Mouse (Mus musculus): ENCODE data around the gene Mafg.

Gene Mafg

DNA sequence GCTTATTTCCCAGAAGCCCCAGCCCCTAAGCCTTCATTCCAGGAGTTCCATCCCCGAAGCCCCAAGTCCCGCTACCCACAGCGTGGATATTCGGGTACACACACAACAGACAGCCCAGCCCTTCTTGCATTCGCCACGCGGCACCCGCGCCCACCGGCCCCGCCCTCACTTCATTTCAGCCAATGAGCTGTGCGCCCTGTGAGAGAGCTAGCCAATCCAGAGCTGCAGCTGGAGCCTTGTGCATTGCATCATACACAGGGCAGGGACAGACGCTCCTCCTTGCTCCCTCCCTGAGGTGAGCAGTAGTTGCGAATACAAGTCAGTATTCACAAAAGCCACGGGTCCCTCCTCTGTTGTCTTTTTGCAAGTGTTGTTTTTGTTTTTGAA, 10.2 kb upstream of the Mafg start, which contains the start of gene Pycr1:
Gene Pycr1, minus strand, starts transcription at position 169 of the 387 bp plus-strand sequence.
- DNase-seq = peak; percentile 94

DNA sequence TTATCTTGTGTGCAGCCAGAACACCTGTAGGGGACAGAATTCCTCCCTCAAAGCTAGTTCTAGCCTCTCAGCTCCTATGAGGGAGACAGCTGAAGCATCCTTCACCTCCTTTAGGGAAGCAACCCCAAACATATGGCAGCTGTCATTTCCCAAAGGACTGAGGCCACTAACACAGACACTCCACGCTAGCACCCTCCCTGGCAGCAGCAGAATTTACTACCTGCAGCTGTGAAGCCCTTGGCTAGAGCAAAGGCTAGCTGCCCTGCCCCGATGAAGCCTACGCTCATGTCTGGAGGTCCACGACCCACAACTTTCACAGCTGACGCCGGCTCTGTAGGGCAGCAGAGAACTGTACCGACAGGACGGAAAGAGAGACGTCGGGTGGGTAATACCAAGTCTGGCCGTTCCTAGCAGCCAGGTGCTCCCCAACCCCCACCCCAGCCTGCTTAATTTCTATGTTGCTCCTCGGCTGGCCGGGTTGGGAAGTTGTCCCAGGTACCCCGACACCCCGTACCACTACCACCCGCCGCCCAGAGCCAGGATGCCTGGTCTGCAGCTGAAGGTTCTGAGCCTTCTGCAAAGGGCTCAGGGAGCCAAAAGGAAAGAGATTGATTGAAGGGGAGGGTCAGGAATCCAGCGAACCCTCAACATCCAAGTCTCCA, 9.7 kb upstream of the Mafg start:
- no peak for DNase-seq

DNA sequence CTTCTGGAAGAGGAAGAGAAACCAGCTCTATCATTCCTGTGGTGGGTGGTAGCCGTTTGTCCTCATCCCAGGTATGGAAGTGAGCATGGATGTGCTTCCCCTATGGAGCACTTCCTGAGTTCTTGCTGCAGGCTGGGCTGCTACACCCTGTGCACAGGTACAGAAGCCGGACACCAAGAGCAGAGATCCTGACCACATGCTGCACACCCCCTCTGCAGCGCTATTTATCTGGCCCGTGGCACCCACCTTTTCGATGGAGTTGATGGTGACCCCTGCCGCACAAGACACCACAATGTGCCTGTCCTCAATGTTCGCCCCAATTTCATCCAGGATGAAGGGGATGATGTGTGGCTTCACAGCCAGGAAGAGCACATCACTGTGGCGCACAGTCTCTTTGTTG, 8.5 kb upstream of the Mafg start:
- DNase-seq = no peak

DNA sequence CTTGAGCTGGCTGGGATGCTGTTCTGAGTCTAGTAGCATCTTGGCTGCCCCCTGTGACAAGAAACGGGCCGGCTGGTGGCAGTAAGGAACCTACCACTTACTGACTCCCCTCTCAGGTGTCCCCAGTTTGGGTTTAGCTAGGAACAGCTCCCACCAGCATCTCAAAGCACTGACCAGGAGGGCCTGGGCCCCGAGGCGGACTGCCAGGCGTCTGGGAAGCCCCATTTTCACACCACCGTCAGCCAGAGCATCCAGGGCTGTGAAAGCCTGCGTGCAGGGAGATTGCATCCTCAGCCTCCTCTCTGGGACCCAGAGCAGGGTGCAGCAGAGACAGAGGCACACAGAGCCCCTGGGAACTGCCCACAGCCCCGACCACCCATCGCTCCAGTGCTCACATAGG, 7.9 kb upstream of the Mafg start:
- DNase-seq = no peak

DNA sequence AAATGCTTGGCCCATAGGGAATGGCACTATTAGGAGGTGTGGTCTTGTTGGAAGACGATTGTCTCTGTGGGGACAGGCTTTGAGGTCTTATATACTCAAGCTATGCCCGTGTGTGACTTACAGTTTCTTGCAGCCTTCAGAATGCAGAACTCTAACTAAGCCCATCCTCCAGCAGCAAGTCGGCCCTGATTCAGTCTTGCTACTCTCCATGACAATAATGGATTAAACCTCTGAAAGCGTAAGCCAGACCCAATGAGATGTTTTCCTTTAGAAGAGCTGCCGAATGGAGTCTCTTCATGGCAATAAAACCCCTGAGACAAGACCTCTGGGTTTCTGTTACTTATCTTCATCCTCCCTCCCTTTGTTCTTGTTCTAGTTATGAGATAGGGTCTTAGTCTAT, 1.4 kb upstream of the Mafg start:
- no peak for DNase-seq

DNA sequence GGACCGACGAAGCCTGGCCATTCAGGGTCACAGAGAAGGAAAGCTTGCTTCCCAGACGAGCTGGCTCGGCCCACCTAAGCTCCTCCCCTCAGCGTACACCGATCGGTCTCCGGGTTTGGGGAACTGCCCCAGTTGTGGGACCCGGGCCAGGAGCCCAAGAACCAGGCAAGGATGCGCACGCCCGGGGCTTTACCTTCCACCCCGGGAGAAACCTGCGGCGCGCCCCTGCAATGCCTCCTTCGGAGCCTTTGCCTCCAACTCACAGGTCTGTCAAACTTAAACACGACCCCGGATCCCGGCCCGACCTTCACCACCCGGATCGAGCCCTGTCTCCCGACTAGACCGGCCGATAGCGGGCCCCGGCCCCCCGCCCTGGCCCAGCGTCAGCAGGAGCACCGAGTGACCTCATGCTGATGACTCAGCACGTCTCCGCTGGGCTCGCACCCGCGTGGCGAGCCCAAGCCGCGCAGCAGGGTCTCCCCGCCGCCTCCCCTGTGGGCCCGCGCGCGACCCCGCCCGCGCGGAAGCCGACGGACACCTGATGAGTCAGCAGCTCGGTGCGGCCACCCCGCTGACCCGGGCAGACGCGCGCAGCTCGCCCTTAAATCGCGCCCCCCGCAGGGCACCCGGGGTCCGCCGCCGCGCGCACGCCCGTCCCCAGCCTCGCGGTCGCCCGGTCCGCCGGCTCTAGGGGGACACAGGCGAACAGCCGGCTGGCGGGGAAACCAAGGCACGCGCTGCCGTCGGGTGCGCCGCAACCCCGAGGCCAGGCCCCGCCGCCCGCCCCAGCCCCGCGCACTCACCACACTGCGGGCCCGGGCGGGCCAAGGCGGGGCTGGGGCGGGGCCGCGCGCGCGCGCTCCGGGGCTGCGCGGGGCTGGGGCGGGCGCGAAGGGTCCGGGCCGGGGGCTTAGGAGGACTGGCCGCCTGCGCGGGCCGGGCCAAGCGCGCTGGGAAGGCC, 561 bp downstream of the Mafg start:
- peak; percentile 72 for DNase-seq

DNA sequence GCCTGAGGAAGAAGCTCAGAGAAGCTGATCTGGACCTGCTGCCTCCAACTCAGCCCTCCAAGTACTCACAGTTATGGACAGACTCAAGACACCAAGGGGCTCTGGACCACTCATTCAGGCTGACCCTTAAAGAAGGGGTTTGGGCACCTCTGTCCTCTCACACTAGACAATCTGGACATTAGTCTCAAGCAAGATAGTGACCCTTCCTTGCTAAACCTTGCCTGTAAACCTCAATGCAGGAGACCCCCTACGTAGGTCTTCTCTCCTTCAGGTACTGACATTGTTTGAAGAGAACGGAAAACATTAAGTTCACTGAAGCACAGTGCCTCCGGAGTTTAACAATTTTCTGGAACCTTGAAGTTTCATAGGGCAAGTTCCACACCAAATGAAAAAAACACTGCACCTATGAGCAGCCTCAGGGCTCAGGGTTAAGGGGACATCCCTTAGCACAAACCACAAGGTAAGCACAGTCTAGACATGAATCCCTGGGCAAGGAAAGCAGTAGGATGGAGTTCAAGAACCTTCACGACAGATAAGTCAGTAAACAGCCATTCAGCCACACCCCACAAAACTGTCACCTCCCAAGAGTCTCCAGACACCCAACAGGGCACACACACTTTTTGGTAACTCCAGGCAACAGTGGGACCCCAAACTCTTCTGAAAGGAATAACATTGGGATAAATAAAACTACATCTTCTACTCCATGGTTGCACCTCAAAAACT, 1.5 kb downstream of the Mafg start:
- DNase-seq = no peak

DNA sequence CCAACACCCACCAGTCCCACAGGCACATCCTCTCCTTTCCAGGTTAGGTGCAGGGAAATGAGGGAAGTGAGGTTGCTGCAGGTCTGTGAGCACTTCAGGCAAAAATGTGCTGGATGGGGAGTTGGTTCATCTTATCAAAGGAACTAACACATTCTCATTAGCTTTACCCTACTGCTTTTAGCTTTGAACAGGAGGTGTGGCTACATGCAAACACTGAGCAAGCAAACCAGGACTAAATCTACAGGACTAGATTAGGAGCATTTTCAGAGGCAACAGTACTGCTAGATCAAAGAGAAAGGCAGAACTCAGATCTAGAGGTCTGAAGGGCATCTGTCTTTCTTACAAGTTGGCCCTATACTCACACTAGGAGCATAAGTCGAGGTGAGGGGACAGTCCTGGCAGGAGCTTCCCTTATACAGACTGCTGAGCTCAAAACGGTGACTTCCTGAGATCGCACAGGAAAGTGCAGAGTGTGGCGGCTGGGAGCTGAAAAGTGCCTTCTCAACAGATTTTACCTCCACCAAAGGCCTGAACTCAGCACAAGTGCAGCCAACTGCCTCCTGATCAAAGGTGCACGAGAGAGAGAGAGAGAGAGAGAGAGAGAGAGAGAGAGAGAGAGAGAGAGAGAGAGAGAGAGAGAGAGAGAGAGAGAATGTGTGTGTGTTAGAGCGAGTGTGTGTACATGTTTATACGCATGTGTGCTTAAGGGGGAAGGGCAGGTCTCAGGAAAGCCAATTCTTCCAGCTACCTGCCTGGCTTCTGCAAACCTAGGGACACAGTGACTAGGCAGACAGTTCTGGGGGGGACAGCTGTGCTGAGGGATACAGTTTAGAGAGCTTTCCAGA, 2.3 kb downstream of the Mafg start:
- DNase-seq = no peak

DNA sequence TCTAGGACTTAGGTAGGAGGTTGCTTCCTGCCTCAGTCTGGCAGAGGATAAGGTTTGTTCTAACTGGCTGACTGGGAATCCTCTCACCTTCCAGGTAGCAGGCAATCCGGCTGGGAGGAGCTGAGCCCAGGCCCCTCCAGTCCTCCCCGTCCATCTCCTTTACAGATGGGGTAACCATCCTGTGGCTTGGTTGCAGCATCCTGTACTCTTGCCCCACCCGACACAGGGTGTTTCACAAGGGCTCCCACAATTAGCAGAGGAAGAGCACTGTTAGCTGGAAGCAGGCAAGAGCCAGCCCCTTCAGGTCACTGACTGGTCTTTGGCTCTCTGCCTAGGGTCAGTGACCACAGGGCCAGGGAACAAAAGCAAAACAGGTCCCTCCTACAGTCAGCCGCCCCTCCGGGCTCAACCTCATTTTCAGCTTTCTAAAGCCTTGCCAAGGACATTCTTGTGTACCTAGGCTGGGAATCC, 3.0 kb downstream of the Mafg start:
- peak; percentile 49 for DNase-seq

DNA sequence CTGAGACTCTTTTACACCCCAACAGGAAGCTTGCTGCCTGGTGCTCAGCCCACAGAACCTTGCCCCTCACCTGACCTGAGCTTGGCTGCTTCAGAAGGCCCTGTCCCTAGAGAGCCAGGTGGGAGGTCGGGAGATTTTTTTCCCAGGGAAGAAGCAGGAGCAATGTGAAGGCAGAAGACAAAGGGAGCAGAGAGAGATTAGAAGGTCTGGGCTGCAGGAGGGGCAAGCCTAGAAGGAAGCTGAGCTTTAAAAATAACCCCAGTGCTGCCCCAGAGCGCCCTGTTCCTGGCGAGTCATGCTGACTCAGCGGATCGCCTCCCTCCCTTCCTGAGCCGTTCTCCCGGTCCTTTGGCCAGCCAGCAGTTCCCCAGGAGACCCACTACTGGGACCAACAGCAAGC, 3.5 kb downstream of the Mafg start:
- DNase-seq = peak; percentile 39

DNA sequence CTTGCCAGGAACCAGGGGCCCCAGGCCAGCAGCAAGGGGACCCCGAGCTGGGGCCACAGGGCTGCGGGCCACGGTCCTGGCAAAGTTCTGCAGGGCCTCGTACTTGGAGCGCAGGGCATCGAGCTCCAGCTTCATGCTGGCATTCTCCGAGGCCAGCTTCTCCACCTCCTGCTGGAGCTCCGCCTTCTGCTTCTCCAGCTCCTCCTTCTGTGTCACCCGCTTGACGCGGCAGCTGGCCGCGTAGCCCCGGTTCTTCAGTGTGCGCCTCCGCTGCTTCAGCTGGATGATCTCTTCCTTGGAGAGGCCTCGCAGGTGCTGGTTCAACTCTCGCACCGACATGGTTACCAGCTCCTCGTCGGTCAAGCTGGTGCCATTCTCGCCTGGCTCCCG, 4.1 kb downstream of the Mafg start:
- DNase-seq = peak; percentile 45

DNA sequence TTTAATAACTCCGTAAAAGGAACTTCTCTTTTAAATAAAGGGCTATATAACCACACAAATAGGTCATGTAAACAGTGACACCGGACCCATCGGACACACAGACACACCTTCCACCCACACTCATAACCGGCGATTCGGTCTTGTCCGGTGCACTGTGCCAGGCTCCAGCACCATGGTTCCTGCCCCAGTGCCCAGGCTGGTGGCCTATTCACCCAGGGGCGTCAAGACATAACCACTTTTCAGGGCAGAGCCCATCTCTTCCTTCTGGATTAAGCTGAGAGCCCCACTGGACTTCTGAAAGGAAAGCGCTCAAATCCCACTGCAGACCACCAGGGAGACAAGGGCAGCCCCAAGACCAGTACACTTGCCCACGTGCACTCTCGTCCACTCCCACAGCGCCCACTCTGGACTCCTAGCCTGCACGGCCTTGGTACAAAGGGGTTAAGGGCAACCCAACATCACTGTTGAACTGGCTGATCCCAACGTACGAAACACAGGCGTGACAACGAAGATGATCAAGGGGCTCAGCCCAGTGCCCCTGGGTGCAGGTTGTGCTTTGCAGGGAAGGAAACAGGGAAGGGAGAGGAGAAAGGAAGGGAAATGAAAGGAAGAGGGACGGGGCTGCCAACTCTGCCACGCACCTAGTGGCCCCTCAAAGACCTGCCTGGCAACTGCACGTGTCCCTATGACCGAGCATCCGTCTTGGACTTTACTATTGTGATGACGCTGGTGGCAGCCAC, 4.6 kb downstream of the Mafg start:
- no peak for DNase-seq

DNA sequence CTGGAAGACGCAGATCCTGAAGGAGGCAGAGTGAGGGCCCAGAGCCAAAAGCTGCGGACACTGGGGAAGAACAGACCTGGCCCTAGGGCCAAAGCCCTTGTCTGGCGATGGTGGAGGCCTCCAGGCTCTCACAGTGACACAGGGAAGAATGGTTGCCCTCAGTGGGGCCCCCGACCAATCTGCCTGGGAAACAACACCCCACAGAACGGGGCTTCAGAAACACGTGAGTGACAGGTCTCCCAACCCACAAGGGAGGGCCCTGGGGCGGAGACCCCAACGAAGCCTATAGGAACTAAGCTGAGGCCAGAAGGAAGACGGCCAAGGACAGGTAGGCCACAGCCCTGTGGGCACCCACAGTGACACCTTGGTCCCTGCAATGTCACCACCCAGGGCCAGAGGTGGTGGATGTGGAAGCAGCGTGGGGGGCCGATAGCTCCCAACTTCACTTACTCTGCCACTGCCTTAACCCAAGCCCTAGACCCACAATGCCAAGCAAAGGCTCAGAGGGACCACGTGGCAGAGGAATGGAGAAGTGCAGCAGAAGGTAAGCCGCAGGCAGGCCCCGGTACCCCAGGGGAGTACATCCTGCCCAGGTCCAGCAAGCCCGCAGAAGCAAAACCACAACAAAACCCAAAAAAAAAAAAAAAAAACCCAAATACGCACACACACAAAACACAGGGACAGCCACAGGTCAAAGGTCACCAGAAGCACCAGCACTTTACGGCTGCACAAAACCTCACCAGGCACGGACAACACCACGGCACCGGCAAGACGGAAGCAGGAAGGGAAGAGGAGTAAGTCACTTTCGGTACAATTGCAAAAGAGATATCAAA, 5.7 kb downstream of the Mafg start:
- DNase-seq = no peak

DNA sequence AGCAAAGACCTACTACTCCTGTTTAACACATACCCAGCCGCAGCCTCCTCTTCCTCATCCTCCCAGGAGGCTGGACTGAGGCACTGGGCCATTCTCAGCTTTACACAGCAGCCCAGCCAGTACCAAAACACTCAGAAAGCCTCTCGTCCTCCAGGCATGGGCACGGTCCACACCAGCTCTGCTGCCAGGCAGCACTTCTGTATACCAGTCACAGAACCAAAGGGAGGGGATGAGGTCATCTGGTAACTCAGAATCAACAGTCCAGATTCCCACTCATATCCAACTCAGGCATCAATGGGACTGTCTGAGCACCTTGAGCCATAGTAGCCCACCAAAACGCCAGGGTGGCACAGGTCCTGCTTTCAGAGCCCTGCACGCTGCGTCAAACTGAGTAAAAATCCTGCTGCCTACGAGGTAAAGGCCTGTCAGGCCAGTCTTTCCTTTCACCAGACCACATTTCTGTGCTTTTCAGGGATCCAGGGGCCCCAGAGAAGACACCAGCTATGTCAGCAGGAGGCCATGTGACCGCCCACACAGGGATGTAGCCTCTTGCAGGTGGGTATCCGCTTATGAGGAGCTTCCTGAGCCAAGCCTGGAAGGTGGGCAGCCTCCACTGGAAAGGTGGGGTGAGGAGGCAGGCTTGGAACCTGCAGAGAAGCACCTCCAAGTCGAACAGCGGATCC, 6.5 kb downstream of the Mafg start:
- no peak for DNase-seq

DNA sequence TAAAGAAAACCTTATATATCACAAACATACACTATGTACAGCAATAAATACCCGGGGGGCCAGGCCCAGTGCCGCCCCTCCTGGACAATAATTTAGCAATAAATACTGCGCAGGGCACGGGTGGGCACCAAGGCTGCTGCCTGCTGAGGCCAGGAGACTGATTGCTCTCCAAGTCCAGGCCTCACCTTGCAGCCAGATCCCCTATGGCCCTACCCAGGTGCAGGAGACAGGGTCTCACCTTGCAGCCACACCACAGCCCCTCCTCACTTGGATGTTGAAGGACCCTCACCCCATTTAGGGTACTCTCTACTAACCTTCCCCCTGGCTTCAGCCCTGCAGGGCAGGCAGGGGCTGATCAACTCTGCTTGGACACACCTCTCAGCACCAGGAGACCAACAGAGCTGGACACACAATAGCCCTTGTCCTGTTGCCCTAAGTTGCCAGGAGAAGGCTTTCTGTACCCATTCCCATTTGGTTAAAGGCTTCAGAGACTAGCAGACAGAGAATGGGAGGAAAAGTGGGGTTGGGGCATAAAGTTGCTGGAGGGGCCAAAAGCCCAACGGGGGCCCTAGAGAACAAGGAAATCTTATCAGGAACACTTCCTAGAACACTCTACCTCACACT, 8.1 kb downstream of the Mafg start, which contains the start of gene Sirt7:
Gene Sirt7, minus strand, starts transcription at position 89 of the 624 bp plus-strand sequence.
- DNase-seq = no peak

DNA sequence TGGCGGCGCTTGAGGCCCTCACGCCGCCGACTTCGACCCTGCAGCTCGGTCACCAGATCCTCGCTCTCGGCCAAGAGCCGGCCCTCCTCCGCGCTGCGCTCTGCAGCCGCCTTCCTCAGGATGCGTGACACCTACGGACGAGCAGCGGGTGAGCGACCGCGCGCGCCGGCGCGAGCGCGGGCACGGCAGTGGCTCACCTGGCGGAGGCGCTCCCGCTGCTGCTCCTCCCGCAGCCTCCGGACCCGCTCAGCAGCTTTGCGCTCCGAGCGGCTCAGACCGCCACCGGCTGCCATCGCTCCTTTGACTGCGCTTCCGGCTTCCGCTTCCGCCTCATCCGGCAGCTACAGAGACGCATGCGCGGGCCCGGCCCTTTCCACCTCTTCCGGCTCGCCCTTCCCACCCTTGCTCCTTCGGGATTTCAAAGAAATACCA, 8.7 kb downstream of the Mafg start:
- DNase-seq = peak; percentile 87

DNA sequence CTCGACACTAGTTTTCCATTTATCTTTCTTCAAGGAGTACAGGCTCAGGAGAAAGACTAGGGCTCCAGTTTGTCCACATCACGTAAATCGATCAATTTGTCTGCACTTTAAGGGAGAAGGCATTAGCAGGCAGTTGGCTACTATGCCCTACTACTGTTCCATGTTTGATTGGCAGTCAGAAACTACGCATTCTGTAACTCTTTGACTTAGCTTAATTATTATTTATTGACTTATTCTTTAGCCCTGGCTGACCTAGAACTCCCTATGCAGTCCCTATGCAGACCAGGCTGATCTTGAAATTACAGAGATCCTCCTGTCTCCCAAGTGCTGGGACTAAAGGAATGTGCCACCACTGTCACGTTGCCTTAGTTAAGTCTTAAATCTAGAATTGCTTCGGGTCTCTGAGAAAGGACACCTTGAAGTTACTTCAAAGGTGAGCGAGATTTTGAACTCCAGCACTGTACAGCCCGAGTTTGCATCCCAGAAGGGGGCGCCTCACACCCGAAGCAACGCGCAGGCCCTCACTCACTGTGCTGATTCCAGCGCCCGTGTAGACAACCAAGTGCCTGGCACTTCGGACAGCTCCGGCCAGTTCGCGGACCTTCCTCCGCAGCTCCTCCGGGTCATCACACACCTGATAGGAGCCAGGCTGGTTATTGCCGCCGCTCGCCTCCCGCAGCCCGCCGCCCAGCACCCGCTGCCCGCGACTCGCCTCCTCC, 9.3 kb downstream of the Mafg start:
- peak; percentile 74 for DNase-seq

DNA sequence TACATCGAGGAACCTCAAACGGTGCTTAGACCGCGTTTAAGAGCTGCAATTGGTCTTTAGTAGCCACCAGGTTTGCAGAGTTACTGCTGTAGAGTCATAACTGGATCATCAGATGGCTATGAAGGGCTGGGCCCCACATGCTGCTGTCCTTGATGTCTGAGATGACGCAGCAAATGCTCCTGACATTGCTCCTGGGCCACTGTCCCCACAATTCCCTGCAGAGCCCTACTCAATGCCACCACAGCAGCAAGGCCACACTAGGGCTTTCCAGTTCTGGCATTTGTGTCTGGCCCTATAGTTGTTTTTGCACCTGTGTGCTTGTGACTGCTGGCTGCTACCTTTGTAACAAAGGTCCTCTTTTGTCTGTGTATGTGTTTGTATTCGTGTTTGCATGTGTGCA, 10.6 kb downstream of the Mafg start:
- no peak for DNase-seq

DNA sequence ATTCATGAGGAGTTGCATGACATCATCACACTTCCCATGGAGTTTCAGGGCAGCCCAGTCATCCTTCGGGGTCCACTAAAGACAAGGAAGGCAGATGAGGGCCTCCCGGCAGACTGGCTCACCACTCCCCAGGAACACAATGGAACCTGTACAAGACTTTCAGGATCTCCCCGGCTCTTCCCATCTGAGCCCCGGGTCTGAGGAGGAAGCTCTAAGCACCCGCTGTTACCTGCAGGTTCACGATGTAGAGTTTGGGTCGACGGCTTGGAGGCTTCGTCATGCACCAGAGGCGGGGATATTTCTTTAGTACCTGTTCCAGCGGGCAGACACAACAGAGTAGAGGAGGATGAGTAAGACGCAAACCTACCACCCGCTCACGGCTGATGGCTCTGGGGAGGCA, 13.2 kb downstream of the Mafg start:
- DNase-seq = no peak

Measured in lung, postnatal 14 days (tissue).